Mouse (Mus musculus) frontal cortex, postnatal 36 days (tissue): ENCODE data around the gene Foxred1.

Experiments
- DNase-seq, 2 experiments: peaks; one replicate each; pipeline ENCODE4 v3.0.0; 2022; ENCODE audit warnings: low spot score in 2 of 2

The Foxred1 gene

DNA sequence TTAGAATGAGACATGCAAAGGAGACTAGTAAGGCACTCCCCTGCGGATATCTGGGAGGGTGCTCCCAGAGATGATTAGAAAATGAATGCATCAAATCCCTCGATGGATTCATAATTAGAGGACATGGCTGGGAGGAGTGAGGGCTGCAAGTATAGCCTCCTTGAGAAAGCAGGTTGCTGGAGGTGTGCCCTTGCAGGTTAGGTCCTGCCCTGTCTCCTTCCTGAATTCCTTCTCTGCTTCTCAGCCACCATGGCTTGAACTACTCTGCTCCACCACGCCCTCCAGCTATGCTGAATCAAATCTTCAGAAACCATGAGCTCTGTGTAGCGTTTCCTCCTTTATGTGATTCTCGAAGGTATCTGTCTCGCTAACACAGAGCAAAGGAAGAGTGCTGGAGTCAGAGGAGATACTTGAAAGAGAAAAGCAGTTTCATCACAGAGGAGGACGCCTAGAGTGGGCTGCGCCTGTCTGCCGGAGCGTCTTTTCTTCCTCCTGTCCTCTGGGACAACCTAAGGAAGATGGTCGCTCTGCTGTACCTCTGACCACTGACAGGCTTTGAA lies 17.8 kb downstream of the Foxred1 start:
- DNase-seq = no peak

DNA sequence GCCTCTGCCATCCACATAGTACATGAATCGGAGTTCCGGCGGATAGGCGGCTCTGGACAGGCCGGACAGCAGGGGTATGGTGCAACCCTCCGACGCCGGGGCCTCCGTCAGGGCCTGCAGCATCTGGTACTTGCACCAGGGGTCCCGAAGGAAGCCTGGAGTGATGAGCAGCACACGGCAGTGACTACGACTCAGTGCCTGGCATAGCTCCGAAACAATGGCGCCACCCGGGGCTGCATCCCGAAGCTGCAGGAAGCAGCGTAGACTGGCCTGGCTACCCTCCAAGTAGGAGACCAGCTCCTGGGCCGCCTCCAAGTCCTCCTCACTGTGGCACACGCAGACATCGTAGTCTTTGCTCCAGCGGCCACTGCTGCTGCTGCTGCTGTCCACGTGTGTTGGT lies 22.2 kb downstream of the Foxred1 start:
- DNase-seq = peak; percentile 46 to 51

GRCm38 (mm10) chr9:35187351-35187903 lies 23.4 kb downstream of the Foxred1 start:
- no peak for DNase-seq

DNA sequence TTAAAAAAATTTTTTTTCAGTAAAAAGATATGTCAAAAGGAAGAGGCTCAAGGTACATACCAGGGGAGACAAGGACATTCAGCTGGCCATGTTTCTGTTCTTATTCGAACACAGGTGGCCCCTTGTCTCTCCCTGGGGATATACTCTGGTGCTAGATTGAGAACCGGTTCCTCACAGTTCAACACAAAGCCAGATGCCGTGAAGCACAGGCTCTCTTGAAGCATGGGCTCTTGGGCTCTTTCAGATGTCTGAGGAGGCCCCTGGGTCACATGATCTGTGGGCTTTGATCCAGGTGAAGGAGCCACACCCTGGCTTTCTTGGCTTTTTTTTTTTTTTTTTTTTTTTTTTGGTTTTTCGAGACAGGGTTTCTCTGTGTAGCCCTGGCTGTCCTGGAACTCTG lies 24.4 kb downstream of the Foxred1 start:
- no peak for DNase-seq

DNA sequence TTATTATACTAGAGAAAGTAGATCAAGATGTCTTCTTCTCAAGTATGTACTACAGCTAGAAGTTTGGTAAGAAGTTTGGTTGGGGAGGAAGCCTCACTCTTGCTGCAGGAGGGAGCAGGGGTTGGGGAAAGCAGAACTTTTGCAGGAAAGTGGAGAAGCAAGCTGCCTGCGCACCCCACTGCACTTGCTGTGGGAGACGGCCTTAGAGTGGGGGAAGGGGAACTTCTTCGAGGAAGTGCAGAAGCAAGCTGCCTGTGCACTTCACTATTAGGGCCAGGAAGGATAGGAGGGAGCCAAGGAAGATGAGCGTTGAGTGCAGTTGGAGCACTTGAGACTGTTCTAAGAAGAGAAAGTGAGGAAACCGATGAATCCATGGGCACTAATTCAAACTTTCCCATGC lies 27.5 kb downstream of the Foxred1 start:
- DNase-seq = no peak

- DNase-seq = no peak
Observed at GRCm38 (mm10) chr9:35182832-35183231, 28.0 kb downstream of the Foxred1 start.

DNA sequence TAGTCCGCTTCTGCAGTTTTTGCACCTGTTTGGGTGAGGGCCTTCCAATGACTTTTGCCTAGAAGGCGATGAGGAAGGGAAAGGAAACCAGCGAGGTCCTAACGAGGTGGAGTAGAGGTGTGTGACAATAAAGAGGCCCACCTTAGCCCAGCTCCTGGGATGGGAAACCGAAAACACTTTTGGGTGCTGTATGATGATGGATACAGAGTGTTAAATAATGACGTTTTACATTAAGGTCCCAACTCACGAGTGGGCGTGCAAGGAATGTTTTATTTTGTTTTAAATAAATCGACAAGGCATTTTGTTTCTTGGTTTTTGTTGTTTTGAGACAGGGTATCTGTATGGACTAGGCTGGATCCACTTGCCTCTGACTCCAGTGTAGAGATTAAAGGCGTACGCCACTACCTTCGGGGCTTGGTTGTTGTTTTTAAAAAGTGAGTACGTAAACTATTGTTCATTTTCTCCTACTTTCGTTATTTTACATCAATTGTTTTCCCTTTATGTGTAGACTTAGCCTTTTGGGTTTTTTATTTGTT lies 34.7 kb downstream of the Foxred1 start:
- DNase-seq = no peak

DNA sequence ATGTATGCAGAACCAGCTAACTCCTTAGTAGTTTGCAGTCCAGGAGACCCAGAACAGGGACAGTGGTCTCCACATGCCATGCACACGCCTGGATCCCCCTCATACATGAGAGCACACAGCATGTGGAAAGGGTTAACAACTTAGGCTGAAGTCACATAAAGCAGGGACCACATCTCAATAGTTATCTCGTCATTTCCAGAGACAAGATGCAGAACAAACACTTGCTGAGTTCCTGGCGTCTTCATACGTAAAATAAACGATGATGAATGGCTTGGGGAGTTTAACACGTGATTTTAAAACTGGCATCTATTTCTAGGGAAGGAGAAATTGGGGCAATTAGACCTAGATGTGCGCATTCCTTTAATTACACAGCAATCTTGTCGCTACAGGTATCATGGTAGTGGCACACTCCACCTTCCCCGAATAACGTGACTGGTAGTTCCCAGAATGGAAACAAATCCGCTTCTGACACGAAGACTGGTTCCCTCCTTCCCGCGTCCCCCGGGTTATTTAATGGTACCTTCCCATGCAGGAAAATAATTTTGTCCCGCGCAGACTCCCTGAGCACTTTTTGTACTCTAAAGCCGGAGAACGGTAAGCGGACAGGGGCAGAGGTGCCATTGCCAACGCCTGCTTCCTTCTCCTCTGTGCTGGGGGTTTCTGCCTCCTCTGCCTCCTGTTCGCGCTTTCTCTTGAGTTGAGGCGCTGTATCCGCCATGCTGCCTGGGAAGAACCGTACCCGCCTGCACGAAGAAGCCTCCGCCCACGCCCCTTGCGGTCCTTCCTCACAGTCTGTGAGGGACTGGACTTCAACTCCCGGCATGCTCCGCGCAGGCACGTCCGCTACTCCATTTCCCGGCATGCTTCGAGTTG lies 35.4 kb downstream of the Foxred1 start, which contains the start of gene Dcps:
Dcps (minus strand) TSS at position 811 of the 873 bp plus-strand sequence.
- DNase-seq = peak; percentile 97 to 98

- no peak for DNase-seq
Observed at GRCm38 (mm10) chr9:35173331-35173730, 37.5 kb downstream of the Foxred1 start.

DNA sequence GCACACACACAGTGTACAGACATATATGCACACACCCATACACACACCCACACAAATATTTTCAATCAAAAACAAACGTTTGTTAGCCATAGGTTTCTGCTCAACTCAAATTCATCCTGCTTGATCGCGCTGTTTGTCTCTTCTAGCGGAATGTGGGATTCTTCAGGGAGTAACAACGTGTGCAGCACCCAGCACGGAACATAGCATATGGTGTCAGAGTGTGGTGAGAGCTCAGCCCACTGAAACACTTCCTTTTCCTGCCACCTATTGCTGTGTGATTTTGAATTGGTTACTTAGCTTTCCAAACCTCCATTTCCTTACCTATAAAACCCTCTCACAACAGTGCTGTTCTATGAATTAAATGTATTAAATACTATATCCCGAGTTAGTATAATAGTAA lies 40.8 kb downstream of the Foxred1 start:
- DNase-seq = peak in 1 of 2 experiments; percentile 23

DNA sequence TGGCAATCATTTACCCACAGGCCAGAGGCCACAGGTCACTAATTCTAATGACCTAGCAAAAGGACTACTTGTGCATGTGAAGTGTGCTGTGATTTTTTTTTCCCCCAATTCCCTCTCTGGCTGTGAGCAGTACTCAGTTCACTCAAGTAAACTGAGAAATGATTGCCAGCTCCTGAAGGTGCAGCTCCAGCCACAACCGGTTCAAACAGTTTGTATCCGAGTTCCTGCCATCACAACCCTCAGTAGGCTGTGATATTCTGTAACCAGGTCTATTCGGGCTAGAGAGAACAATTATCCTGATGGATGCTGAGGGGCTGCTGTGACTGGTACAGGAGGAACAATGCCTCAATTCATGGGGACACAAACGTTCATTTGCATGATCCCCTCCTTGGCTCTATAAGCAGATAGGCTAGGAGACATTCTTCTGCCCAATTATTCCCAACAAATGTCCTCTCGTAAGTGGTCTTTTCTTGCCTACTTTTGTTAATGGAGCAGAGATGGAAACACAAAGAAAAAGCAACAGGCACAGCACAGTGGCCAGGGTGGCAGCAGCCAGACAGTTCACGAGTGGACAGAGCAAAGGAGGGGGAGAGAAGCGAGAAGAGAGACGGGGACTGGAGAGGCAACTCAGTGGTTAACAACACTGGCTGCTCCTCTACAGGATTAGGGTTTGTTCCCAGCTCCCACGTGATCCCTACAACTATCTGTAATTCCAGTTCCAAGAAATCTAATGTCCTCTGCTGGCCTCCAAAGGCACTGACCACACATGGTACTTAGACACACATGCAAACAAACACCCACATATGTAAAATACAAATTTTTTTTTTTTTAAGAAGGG lies 43.8 kb downstream of the Foxred1 start:
- DNase-seq = no peak

DNA sequence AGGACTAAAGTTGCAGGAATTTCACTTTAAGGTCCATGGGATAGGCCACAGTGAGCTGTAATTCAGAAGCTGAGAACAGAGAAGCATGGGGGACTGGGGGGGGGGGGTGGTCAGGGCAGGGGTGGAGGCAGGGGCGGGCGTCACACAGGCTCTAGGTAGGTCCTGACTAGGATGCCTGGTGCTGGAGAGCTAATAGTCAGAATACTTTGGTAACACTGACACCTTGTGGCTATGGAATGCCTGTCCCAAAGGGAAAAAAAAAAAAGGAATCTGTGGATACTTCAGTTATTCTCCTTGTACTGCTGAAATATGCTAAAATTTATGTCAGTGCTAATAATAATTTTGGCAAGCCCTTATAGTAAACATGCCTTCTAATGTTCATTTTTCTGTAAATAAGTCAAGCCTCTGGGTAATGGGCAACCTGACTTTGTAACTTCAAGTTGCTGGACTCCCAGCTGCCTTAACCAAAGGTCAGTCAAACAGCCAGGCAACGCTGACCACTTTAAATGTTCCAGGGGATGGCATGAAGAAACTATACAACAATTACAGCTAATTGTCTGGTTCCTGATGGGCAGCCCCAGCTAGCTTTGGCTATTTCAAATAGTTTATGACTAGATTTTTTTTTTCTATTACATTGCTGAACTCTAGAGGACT lies 44.6 kb downstream of the Foxred1 start:
- DNase-seq = peak in 1 of 2 experiments; percentile 19

- no peak for DNase-seq
Observed at GRCm38 (mm10) chr9:35164142-35164874, 46.5 kb downstream of the Foxred1 start.

GRCm38 (mm10) chr9:35163011-35163690 lies 47.7 kb downstream of the Foxred1 start:
- peak in 1 of 2 experiments; percentile 11 for DNase-seq

DNA sequence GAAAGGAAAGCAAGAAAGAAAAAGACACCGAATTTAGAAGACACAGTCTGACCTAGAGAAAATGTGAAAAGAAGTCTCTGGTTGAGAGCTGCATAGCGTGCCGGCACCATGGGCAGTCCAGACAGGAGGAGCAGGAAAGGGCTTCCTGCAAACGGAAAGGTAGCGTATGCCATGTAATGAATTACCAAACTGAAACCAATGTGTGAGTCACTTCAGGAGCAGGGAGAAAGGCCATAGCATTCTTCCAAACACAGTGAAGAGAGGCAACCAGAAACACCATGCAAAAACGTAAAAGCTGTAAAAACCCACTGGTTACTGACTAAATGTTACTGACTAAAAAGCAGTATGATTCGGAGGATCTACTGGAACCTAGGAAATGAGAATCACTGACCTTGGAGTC lies 49.1 kb downstream of the Foxred1 start:
- no peak for DNase-seq

GRCm38 (mm10) chr9:35160662-35161061 lies 50.2 kb downstream of the Foxred1 start:
- DNase-seq = no peak

DNA sequence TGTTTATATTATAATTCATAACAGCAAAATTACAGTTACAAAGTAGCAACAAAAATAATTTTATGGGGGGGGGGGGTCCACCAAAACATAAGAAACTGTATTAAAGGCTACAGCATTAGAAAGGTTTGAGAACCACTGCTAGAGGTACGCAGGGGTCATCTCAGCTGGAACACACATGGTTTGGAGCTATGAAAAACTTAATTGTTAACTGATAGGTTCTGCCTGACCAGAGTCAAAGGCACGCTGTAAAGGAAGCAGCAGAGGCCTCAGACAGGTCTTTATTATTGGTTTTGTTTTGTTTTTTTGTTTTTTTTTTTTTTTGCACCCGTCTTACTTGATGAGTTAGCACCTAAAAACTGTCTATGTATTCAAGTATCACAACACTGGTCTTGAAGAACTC lies 52.4 kb downstream of the Foxred1 start:
- DNase-seq = no peak

GRCm38 (mm10) chr9:35156862-35157261 lies 54.0 kb downstream of the Foxred1 start:
- DNase-seq = no peak

DNA sequence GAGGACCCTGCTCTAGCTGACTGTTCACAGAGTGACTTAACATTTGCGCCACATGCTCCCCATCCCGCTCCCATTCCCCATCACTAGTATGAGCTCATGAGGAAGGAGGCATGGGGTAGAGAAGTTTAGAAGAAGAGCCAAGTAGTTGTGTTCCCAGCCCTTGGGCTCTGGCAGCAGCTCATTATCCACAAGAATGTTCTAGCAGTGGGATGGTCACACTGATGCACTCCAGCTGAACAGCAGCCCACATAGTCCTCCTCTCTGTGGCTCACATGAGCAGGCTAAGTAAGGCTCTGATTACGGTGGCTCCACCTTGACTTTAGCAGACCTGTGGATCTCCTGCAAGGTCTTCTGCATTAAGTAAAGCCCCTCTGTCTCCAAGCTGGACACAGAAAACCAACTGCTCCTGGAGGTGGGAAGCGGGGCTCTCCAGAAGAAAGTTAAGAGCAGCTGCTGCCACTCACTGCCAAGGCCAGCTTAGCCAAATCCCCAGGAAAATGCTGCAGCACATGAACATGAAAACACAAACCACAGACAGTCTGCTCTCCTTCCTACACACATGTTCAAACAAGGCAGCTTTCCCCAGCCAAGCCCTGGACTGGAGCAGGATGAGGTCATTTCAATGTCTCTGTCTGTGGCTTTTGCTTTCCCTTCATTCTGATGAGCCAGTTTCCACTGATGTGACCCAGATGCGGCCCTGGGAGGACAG lies 54.7 kb downstream of the Foxred1 start:
- peak in 1 of 2 experiments; percentile 32 for DNase-seq
